Mouse (Mus musculus): ENCODE measurements at regions not wholly inside any gene's neighbourhood (a gene's known extent, or its start where the extent isn't known, plus 50 kb on each side); places are given as distances from the start of the nearest gene placed in this dataset.
"Not testable (repeated sequence)": the region's sequence is repeated elsewhere in the genome, so short reads cannot be mapped to it uniquely, and the experiment has no call there.

GRCm38 (mm10) chr8:37099727-37100126 lies 106.3 kb downstream of the AI429214 start:
- Histone ChIP-seq H3K27me3 (ENCODE audit: insufficient read depth, low read length) (no peaks in the 10 kb centered on the region), H3K36me3 (ENCODE audit: insufficient read depth, low read length) (no peaks in the 10 kb centered on the region), H3K9me3 (ENCODE audit: low read length) (no peaks in the 10 kb centered on the region), H3K4me3 (replicated peaks; ENCODE audit: low read length) (no peak overlapping the region), H3K4me1 (replicated peaks; ENCODE audit: low read depth, low read length) (no peaks in the 10 kb centered on the region)
- TF ChIP-seq NANOG (IDR thresholded peaks at IDR 0.05; ENCODE audit: borderline replicate concordance, low read length) (no peak), POU5F1 (IDR thresholded peaks at IDR 0.05; ENCODE audit: borderline replicate concordance, low read length) (no peak), CTCF (conservative IDR thresholded peaks at IDR 0.05; ENCODE audit: low read length) (no peak)

GRCm38 (mm10) chr8:37112386-37112785 lies 119.0 kb downstream of the AI429214 start:
- not testable (repeated sequence) for H3K4me3 ChIP-seq (replicated peaks; ENCODE audit: low read length); H3K36me3 ChIP-seq (ENCODE audit: insufficient read depth, low read length); H3K27me3 ChIP-seq (ENCODE audit: insufficient read depth, low read length); H3K4me1 ChIP-seq (replicated peaks; ENCODE audit: low read depth, low read length)
- H3K9me3 ChIP-seq (ENCODE audit: low read length), result peaks cover 12% of the 10 kb centered on the region

- Histone ChIP-seq H3K9me3 (ENCODE audit: low read length) (peaks cover 5% of the 10 kb centered on the region; the same call in 1 of the 2 replicates), H3K4me3 (replicated peaks; ENCODE audit: low read length) (no peak overlapping the region), H3K4me1 (replicated peaks; ENCODE audit: low read depth, low read length) (no peaks in the 10 kb centered on the region), H3K36me3 (ENCODE audit: insufficient read depth, low read length) (no peaks in the 10 kb centered on the region), H3K27me3 (ENCODE audit: insufficient read depth, low read length) (no peaks in the 10 kb centered on the region)
- TF ChIP-seq NANOG (IDR thresholded peaks at IDR 0.05; ENCODE audit: borderline replicate concordance, low read length) (no peak), CTCF (conservative IDR thresholded peaks at IDR 0.05; ENCODE audit: low read length) (no peak)
Measured at GRCm38 (mm10) chr8:37125834-37126233, 132.4 kb downstream of the AI429214 start.

GRCm38 (mm10) chr8:37129670-37130069 lies 136.3 kb downstream of the AI429214 start:
- H3K4me1 ChIP-seq (replicated peaks; ENCODE audit: low read depth, low read length), result no peaks in the 10 kb centered on the region
- no peaks in the 10 kb centered on the region for H3K36me3 ChIP-seq (ENCODE audit: insufficient read depth, low read length)
- no peaks in the 10 kb centered on the region for H3K27me3 ChIP-seq (ENCODE audit: insufficient read depth, low read length)
- TF ChIP-seq CTCF (conservative IDR thresholded peaks at IDR 0.05; ENCODE audit: low read length), result no peak
- no peak for TF ChIP-seq POU5F1 (IDR thresholded peaks at IDR 0.05; ENCODE audit: borderline replicate concordance, low read length)
- H3K4me3 ChIP-seq (replicated peaks; ENCODE audit: low read length), result no peak overlapping the region
- H3K9me3 ChIP-seq (ENCODE audit: low read length), result no peaks in the 10 kb centered on the region

- H3K4me1 ChIP-seq (replicated peaks; ENCODE audit: low read depth, low read length), result no peaks in the 10 kb centered on the region
- H3K27me3 ChIP-seq (ENCODE audit: insufficient read depth, low read length), result no peaks in the 10 kb centered on the region
- no peaks in the 10 kb centered on the region for H3K9me3 ChIP-seq (ENCODE audit: low read length)
- H3K36me3 ChIP-seq (ENCODE audit: insufficient read depth, low read length), result no peaks in the 10 kb centered on the region
- H3K4me3 ChIP-seq (replicated peaks; ENCODE audit: low read length), result no peak overlapping the region
- TF ChIP-seq POU5F1 (IDR thresholded peaks at IDR 0.05; ENCODE audit: borderline replicate concordance, low read length), result no peak
- TF ChIP-seq CTCF (conservative IDR thresholded peaks at IDR 0.05; ENCODE audit: low read length), result peak; percentile 14; the same call in 1 of the 2 replicates
Measured at GRCm38 (mm10) chr8:37131988-37132387, 138.6 kb downstream of the AI429214 start.

- no peaks in the 10 kb centered on the region for H3K9me3 ChIP-seq (ENCODE audit: low read length)
- H3K36me3 ChIP-seq (ENCODE audit: insufficient read depth, low read length), result no peaks in the 10 kb centered on the region
- no peak overlapping the region for H3K4me3 ChIP-seq (replicated peaks; ENCODE audit: low read length)
- no peaks in the 10 kb centered on the region for H3K4me1 ChIP-seq (replicated peaks; ENCODE audit: low read depth, low read length)
- H3K27me3 ChIP-seq (ENCODE audit: insufficient read depth, low read length), result no peaks in the 10 kb centered on the region
- TF ChIP-seq NANOG (IDR thresholded peaks at IDR 0.05; ENCODE audit: borderline replicate concordance, low read length) (no peak), CTCF (conservative IDR thresholded peaks at IDR 0.05; ENCODE audit: low read length) (no peak)
Measured at GRCm38 (mm10) chr8:37134192-37134964, 141.0 kb downstream of the AI429214 start.

GRCm38 (mm10) chr8:37150286-37150685 lies 156.9 kb downstream of the AI429214 start:
- no peak for TF ChIP-seq CTCF (conservative IDR thresholded peaks at IDR 0.05; ENCODE audit: low read length)
- no peak for TF ChIP-seq NANOG (IDR thresholded peaks at IDR 0.05; ENCODE audit: borderline replicate concordance, low read length)
- no peak for TF ChIP-seq POU5F1 (IDR thresholded peaks at IDR 0.05; ENCODE audit: borderline replicate concordance, low read length)
- no peaks in the 10 kb centered on the region for H3K9me3 ChIP-seq (ENCODE audit: low read length)
- no peaks in the 10 kb centered on the region for H3K36me3 ChIP-seq (ENCODE audit: insufficient read depth, low read length)
- H3K27me3 ChIP-seq (ENCODE audit: insufficient read depth, low read length), result no peaks in the 10 kb centered on the region
- H3K4me1 ChIP-seq (replicated peaks; ENCODE audit: low read depth, low read length), result no peaks in the 10 kb centered on the region
- no peak overlapping the region for H3K4me3 ChIP-seq (replicated peaks; ENCODE audit: low read length)

- no peaks in the 10 kb centered on the region for H3K4me1 ChIP-seq (replicated peaks; ENCODE audit: low read depth, low read length)
- TF ChIP-seq POU5F1 (IDR thresholded peaks at IDR 0.05; ENCODE audit: borderline replicate concordance, low read length) (no peak), CTCF (conservative IDR thresholded peaks at IDR 0.05; ENCODE audit: low read length) (no peak), NANOG (IDR thresholded peaks at IDR 0.05; ENCODE audit: borderline replicate concordance, low read length) (no peak)
Measured at GRCm38 (mm10) chr8:37154361-37154760, 161.0 kb downstream of the AI429214 start.

GRCm38 (mm10) chr8:37154946-37155345 lies 161.5 kb downstream of the AI429214 start:
- Histone ChIP-seq H3K27me3 (ENCODE audit: insufficient read depth, low read length) (no peaks in the 10 kb centered on the region), H3K9me3 (ENCODE audit: low read length) (no peaks in the 10 kb centered on the region), H3K36me3 (ENCODE audit: insufficient read depth, low read length) (no peaks in the 10 kb centered on the region), H3K4me3 (replicated peaks; ENCODE audit: low read length) (no peak overlapping the region), H3K4me1 (replicated peaks; ENCODE audit: low read depth, low read length) (no peaks in the 10 kb centered on the region)
- TF ChIP-seq CTCF (conservative IDR thresholded peaks at IDR 0.05; ENCODE audit: low read length) (no peak), POU5F1 (IDR thresholded peaks at IDR 0.05; ENCODE audit: borderline replicate concordance, low read length) (no peak), NANOG (IDR thresholded peaks at IDR 0.05; ENCODE audit: borderline replicate concordance, low read length) (no peak)

More at GRCm38 (mm10) chr8:37154361-37154760, 161.0 kb downstream of the AI429214 start:
- no peak overlapping the region for H3K4me3 ChIP-seq (replicated peaks; ENCODE audit: low read length)
- no peaks in the 10 kb centered on the region for H3K36me3 ChIP-seq (ENCODE audit: insufficient read depth, low read length)
- no peaks in the 10 kb centered on the region for H3K27me3 ChIP-seq (ENCODE audit: insufficient read depth, low read length)
- H3K9me3 ChIP-seq (ENCODE audit: low read length), result no peaks in the 10 kb centered on the region

All from E14TG2a.4 (cell line).